Mouse (Mus musculus): Measurements from ENCODE around the gene Inpp5a. TPM values are rescaled to one million over a fixed set of nuclear protein-coding genes. Genes with fewer than 3 reads are reported as not detected.

Inpp5a gene
- total and polyA plus RNA-seq, 2 experiments from 2014 or later = 15.1 to 21.2 TPM

DNA sequence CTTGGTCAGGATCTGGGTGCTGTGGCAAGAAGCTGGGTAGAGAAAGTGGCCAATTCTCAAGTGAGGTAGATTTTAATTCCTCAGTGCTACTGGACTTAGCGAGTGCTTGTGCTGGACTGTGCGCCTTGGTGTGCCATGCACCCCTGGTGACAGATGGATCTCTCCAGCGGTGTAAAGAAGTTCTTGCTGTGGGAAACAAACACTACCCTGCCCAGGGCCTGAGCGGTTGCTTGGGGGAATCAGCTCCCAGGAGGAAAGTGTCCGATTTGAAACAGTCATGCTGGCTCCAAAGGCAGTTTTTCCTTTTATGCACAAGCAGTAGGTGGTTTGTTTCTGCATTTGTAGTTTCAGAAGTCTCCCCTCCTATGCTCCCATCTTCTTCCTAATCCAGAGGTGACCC is 2.8 kb downstream of the Inpp5a start:
- Histone ChIP-seq H3K27me3 (ENCODE audit: insufficient read depth, low read length) (no peaks in the 10 kb centered on the region), H3K9me3 (ENCODE audit: low read length) (no peaks in the 10 kb centered on the region), H3K27ac (ENCODE audit: low read depth, low read length) (no peak overlapping the region), H3K36me3 (ENCODE audit: insufficient read depth, low read length) (no peaks in the 10 kb centered on the region), H3K9ac (replicated peaks; ENCODE audit: low read length, poor library complexity, severe bottlenecking) (no peak overlapping the region), H3K4me1 (ENCODE audit: insufficient read depth, low read length) (peaks cover 13% of the 10 kb centered on the region), H3K4me2 (ENCODE audit: low read depth, low read length, poor library complexity, severe bottlenecking) (no peak overlapping the region), H3K4me3 (ENCODE audit: low read depth, low read length) (no peak overlapping the region)
- TF ChIP-seq CTCF (IDR thresholded peaks at IDR 0.05) = no peak
- DNase-seq (ENCODE audit: low spot score) = no peak
- no peak for ATAC-seq (ENCODE audit: low FRiP score)
- 58% methylated on average over 5 of the region's 5 CpGs for WGBS

DNA sequence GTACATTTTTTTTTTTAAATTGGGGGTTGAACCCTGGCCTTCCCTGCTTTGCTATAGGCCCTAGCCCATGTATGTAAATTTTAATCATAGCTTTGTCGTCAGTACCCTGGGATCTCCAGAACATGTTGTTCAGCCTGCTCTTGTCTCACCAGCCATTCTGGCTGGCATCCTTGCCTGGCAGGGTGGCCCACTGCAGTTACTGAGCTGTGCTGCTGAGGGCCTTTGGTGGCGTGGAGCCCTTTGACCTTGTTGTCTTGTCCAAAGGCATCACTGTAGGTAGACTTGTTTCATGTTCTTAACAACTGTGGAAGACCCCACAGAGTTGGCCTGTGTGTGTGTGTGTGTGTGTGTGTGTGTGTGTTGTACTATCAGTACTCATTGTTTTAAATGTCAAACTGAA is 3.2 kb downstream of the Inpp5a start:
- Histone ChIP-seq H3K4me1 (ENCODE audit: insufficient read depth, low read length) (peaks cover 13% of the 10 kb centered on the region), H3K9ac (replicated peaks; ENCODE audit: low read length, poor library complexity, severe bottlenecking) (no peak overlapping the region), H3K27ac (ENCODE audit: low read depth, low read length) (no peak overlapping the region), H3K4me3 (ENCODE audit: low read depth, low read length) (no peak overlapping the region), H3K4me2 (ENCODE audit: low read depth, low read length, poor library complexity, severe bottlenecking) (no peak overlapping the region), H3K9me3 (ENCODE audit: low read length) (no peaks in the 10 kb centered on the region), H3K36me3 (ENCODE audit: insufficient read depth, low read length) (no peaks in the 10 kb centered on the region), H3K27me3 (ENCODE audit: insufficient read depth, low read length) (no peaks in the 10 kb centered on the region)
- no peak for TF ChIP-seq CTCF (IDR thresholded peaks at IDR 0.05)
- ATAC-seq (ENCODE audit: low FRiP score) (no peak), DNase-seq (ENCODE audit: low spot score) (no peak)
- WGBS = 66% methylated on average over 2 of the region's 2 CpGs

DNA sequence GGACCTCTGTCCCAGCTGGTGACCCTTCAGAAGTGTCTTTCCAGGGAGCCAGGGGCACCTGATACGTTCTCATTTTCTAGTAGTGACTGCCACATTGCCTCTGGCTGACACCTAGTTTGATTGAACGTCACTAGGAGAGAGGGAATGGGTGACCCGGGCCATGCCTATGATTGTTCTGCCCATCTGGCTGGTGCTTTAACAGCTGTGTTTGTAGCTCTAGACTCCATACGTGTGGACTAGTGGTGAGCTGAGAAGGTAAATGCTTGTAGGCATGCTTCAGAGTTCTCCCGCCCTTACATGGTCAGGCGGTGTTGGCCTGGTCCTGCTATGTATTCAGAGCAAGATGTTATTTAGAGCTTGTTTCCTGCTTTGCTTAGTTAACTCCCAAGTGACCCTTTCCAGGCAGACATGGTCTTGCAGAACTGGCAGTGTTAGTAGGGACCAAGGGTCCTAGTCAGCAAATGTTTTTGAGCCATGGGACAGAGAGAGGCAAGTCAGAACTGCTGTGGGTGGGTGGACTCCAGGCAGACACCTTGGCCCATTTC is 3.9 kb downstream of the Inpp5a start:
- WGBS = 88% methylated on average over 6 of the region's 6 CpGs
- no peaks in the 10 kb centered on the region for H3K36me3 ChIP-seq (ENCODE audit: insufficient read depth, low read length)
- H3K27ac ChIP-seq (ENCODE audit: low read depth, low read length) = no peak overlapping the region
- no peak for DNase-seq (ENCODE audit: low spot score)
- no peak overlapping the region for H3K9ac ChIP-seq (replicated peaks; ENCODE audit: low read length, poor library complexity, severe bottlenecking)
- no peak overlapping the region for H3K4me2 ChIP-seq (ENCODE audit: low read depth, low read length, poor library complexity, severe bottlenecking)
- no peak for TF ChIP-seq CTCF (IDR thresholded peaks at IDR 0.05)
- H3K4me1 ChIP-seq (ENCODE audit: insufficient read depth, low read length) = peaks cover 16% of the 10 kb centered on the region
- H3K27me3 ChIP-seq (ENCODE audit: insufficient read depth, low read length) = no peaks in the 10 kb centered on the region
- no peak overlapping the region for H3K4me3 ChIP-seq (ENCODE audit: low read depth, low read length)
- H3K9me3 ChIP-seq (ENCODE audit: low read length) = no peaks in the 10 kb centered on the region
- no peak for ATAC-seq (ENCODE audit: low FRiP score)

DNA sequence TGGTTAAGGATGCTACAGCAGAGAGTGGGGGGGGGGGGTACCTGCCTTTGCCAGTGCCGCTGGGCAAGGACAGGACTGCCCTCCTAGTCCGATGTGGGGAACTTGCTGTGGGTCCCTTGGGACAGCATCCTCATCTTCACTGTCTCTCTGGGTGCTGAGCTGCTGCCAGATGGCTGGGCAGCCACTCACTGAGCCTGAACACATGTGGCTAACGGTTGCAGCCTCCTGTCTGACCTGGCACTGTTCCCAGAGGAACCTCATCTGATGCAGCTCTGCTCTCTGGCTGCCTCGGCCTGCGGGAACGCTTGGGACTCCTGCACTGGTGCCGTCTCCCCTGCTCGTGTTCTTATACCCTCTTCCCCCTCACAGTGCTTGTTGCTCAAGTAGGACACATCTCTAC is 8.6 kb downstream of the Inpp5a start:
- H3K9ac ChIP-seq (replicated peaks; ENCODE audit: low read length, poor library complexity, severe bottlenecking) = no peak overlapping the region
- 49% methylated on average over 8 of the region's 8 CpGs for WGBS
- no peak for ATAC-seq (ENCODE audit: low FRiP score)
- no peak overlapping the region for H3K4me3 ChIP-seq (ENCODE audit: low read depth, low read length)
- no peaks in the 10 kb centered on the region for H3K27me3 ChIP-seq (ENCODE audit: insufficient read depth, low read length)
- H3K27ac ChIP-seq (ENCODE audit: low read depth, low read length) = no peak overlapping the region
- peak; percentile 75 for DNase-seq (ENCODE audit: low spot score)
- H3K4me2 ChIP-seq (ENCODE audit: low read depth, low read length, poor library complexity, severe bottlenecking) = no peak overlapping the region
- no peaks in the 10 kb centered on the region for H3K36me3 ChIP-seq (ENCODE audit: insufficient read depth, low read length)
- no peak for TF ChIP-seq CTCF (IDR thresholded peaks at IDR 0.05)
- H3K4me1 ChIP-seq (ENCODE audit: insufficient read depth, low read length) = 0 out of 2 replicates have a peak, but pooled peaks cover 5% of the 10 kb centered on the region
- no peaks in the 10 kb centered on the region for H3K9me3 ChIP-seq (ENCODE audit: low read length)

DNA sequence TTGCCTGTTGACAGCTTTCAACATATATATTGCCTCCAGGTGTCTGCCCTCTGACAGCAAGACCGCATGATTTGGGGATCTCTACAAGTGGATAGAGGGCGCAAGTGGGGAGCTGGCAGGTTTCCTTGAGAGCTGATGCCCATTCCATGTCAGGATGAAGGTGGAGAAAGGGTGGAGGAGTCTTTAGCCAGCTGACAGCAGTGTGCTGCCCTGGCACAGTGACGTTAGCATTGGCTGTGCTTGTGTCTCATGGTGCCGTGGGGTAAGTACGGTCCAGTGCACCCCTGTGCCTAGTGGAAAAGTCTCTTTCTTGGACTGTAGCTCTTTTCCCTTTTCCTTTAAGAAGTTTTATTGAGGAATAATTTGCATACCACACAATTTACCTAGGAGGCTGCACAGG is 9.2 kb downstream of the Inpp5a start:
- Histone ChIP-seq H3K4me1 (ENCODE audit: insufficient read depth, low read length) (0 out of 2 replicates have a peak, but pooled peaks cover 5% of the 10 kb centered on the region), H3K27ac (ENCODE audit: low read depth, low read length) (no peak overlapping the region), H3K4me2 (ENCODE audit: low read depth, low read length, poor library complexity, severe bottlenecking) (no peak overlapping the region), H3K36me3 (ENCODE audit: insufficient read depth, low read length) (no peaks in the 10 kb centered on the region), H3K9me3 (ENCODE audit: low read length) (no peaks in the 10 kb centered on the region), H3K4me3 (ENCODE audit: low read depth, low read length) (no peak overlapping the region), H3K9ac (replicated peaks; ENCODE audit: low read length, poor library complexity, severe bottlenecking) (no peak overlapping the region), H3K27me3 (ENCODE audit: insufficient read depth, low read length) (no peaks in the 10 kb centered on the region)
- no peak for ATAC-seq (ENCODE audit: low FRiP score)
- no peak for TF ChIP-seq CTCF (IDR thresholded peaks at IDR 0.05)
- no peak for DNase-seq (ENCODE audit: low spot score)
- 89% methylated on average over 5 of the region's 5 CpGs for whole genome bisulfite sequencing

DNA sequence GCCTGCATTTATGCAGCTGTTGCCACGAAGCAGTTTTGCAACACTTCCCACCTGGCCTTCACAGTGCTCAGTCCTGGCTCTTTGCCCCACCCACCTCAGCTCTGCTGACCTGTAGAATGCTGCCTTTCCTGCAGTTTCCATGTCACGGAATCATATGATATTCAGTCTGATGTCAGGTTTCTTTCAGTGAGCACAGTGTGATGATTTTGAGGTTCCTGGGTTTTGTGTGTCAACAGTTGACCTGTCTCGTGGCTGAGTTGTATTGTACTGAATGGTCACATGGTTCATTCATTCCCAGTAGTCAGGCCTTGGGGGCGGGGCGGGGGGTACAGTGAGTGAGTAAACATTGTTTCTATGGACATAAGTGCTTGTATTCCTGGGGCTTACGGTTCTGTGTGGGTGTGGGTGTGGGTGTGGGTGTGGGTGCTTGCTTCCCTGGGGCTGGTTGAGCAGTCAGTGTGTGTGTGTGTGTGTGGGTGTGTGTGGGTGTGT is 9.7 kb downstream of the Inpp5a start:
- 76% methylated on average over 6 of the region's 6 CpGs for WGBS
- no peak overlapping the region for H3K4me2 ChIP-seq (ENCODE audit: low read depth, low read length, poor library complexity, severe bottlenecking)
- no peak overlapping the region for H3K4me3 ChIP-seq (ENCODE audit: low read depth, low read length)
- no peaks in the 10 kb centered on the region for H3K27me3 ChIP-seq (ENCODE audit: insufficient read depth, low read length)
- TF ChIP-seq CTCF (IDR thresholded peaks at IDR 0.05) = no peak
- H3K27ac ChIP-seq (ENCODE audit: low read depth, low read length) = no peak overlapping the region
- no peak for DNase-seq (ENCODE audit: low spot score)
- no peaks in the 10 kb centered on the region for H3K36me3 ChIP-seq (ENCODE audit: insufficient read depth, low read length)
- no peaks in the 10 kb centered on the region for H3K9me3 ChIP-seq (ENCODE audit: low read length)
- ATAC-seq (ENCODE audit: low FRiP score) = no peak
- H3K4me1 ChIP-seq (ENCODE audit: insufficient read depth, low read length) = 0 out of 2 replicates have a peak, but pooled peaks cover 5% of the 10 kb centered on the region
- H3K9ac ChIP-seq (replicated peaks; ENCODE audit: low read length, poor library complexity, severe bottlenecking) = no peak overlapping the region
